Mouse (Mus musculus) kidney, adult 2 months (tissue): Measurements from ENCODE around the gene Nrarp. TPM values are rescaled to one million over a fixed set of nuclear protein-coding genes. Genes with fewer than 3 reads are reported as not detected.
A peak's percentile ranks its signal among the peaks of the same experiment; 100 is the strongest.

Source experiments
- DNase-seq: peaks from one replicate; pipeline ENCODE4 v3.0.0; 2021
- H3K27ac ChIP-seq: fragments of 200-500 bp; 2 replicates; pipeline ENCODE4 v1.5.1; 2012; ENCODE audit warnings: low read depth, low read length, control low read depth, inconsistent platforms; ENCODE audit not compliant: insufficient read depth
- H3K27me3 ChIP-seq: fragments of 200-500 bp; replicated peaks from 2 replicates; pipeline ENCODE4 v1.6.1; 2012; ENCODE audit warnings: mild to moderate bottlenecking, moderate library complexity, low read length, inconsistent platforms; ENCODE audit not compliant: control insufficient read depth, insufficient read depth
- H3K36me3 ChIP-seq: fragments of 200-500 bp; 2 replicates; pipeline ENCODE4 v1.6.1; 2012; ENCODE audit warnings: mild to moderate bottlenecking, moderate library complexity, low read length, inconsistent platforms; ENCODE audit not compliant: control insufficient read depth, insufficient read depth
- H3K4me1 ChIP-seq: fragments of 200-500 bp; 2 replicates; pipeline ENCODE4 v1.6.1; 2011; ENCODE audit warnings: low read length; ENCODE audit not compliant: control insufficient read depth, insufficient read depth
- H3K4me3 ChIP-seq: fragments of 200-500 bp; 2 replicates; pipeline ENCODE4 v1.5.1; 2011; ENCODE audit warnings: mild to moderate bottlenecking, low read depth, low read length, control low read depth; ENCODE audit not compliant: insufficient read depth
- CTCF ChIP-seq: fragments of 200-500 bp; conservative IDR thresholded peaks from 2 replicates; pipeline ENCODE4 v1.5.1; 2011; ENCODE audit warnings: low read depth, mild to moderate bottlenecking, control low read depth, low read length, moderate library complexity, mixed read lengths; ENCODE audit not compliant: insufficient read depth, insufficient read length
- POLR2A ChIP-seq: fragments of 200-500 bp; IDR thresholded peaks from one replicate; pipeline ENCODE4 v1.6.1; 2011; ENCODE audit warnings: low read depth, low read length, control low read depth
- WGBS: fragments of 180-500 bp; shearing (Covaris S2); methylation state at CpG from one replicate; pipeline ENCODE4 v1.1.7; 2018; 5-methylcytosine and 5-hydroxymethylcytosine counted together
- polyA plus RNA-seq: library from polyadenylated mRNA; depleted of rRNA; stranded (reverse); fragments of >200 nt; gene quantifications from 2 replicates; pipeline ENCODE4 v1.2.3, GENCODE M21; 2012

Nrarp gene
- polyA plus RNA-seq, 1 experiment: 5.7 TPM

DNA sequence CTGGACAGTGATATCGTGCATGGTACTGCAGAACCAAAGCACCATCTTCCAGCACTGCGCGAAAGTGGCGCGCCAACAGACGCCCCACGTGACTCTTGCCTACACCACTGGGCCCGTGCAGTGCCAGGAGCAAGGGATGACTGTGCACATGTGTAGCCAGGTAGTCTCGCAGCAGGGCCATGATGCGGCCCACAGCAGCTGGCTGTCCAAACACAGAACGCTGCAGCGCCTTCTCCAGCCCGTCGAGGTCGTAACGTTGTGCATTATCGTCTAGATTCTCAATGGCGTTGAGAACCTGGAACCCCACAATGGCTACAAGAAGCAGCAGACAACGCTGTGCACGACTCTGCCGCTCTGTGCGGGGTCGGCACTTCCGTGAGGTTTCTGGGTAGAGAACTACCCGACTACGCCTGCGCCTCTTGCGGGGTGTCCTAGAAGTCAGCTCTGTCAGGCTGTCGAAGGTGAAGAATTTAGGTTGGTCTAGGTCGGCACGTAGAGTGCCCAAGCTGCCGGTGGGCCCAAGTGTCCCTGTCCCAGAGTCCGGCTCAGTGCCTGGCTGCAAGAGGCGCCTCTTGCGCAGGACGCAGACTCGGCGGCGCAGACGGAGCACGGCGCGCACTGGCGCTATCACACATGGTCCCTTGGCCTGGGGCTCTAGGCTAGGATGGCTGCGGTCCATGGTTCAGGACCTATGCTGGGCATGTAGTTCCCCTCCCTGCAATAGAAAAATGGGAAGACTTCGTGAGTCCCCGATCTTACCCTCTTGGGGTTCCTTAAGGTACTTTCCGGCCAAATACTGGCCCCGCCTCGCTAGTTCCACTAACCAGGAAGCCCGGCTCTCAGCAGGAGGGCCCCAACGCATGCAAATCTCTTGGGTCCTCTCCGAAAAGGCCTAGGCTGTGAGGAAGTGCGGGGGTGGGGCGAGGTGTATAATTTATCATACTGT, 14.9 kb downstream of the Nrarp start:
- DNase-seq: peak; percentile 91
- WGBS: 25% methylated on average over 55 of the region's 55 CpGs
- no peaks in the 10 kb centered on the region; the same call in 1 of the 2 replicates for H3K36me3 ChIP-seq
- no peaks in the 10 kb centered on the region for H3K27me3 ChIP-seq
- peak overlapping the region; percentile 93 for H3K27ac ChIP-seq
- H3K4me3 ChIP-seq: peak overlapping the region; percentile 43
- H3K4me1 ChIP-seq: peaks cover 10% of the 10 kb centered on the region; the same call in 1 of the 2 replicates
- no peak for TF ChIP-seq CTCF
- TF ChIP-seq POLR2A: no peak

DNA sequence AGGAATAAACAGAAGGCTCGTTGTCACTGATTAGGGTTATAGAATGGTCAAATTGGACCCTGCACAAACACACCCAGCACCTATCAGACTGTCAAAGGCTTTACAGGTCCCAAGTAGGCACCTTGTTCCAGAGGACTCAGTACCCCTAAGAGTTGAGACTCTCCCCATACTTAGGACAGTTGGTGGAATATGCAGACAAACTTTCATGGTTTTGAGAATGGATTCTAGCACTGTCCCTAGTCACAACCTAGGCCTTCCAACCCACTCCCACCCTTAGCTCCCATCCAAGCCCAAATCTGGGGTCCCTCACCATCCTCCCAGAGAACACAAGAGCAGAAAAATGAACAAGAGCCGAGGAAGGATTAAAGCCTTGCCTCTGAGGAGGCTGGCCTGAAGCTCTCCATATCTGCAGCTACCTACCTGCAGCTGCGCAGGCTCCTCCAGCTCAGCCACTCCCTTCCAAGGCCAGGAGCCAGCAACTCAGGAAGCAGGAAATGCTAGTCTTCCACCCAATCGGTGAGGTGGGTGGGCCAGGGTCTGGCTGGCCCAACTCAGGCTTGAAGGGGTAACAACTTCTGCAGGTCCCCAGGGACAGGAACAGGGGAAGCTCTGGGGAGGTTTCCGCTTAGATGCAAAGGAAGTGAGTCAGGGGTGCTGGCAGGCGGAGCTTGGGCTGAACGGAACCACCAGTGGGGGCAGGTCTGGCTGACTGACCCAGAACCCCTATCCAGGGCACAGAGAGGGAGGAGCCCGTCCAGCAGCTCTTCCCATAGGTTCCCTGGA, 15.8 kb downstream of the Nrarp start, which contains the start of gene Tor4a:
TSS of gene Tor4a (minus strand) at position 715 of the 783 bp plus-strand sequence.
- no peaks in the 10 kb centered on the region for H3K27me3 ChIP-seq

DNA sequence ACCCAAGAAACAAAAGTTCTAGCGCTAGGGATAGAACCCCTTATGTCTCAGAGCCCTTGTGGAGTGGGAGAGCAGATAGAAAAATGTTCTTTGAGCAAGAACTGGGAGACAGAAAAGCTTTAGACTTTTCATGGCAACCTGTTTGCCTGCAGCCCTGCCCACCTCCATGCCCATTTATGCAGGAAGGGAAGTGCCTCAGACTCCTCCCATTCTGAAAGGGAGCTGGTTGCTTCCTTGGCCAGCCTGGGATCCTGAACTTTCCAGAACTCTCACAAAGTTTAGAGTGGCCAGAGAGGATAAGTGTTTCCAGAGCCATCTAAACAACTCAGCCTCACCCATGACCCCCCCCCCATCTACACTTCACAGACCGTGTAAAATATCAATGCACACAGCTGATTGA, 16.6 kb downstream of the Nrarp start:
- TF ChIP-seq CTCF: no peak
- DNase-seq: no peak
- peaks cover 10% of the 10 kb centered on the region; the same call in 1 of the 2 replicates for H3K4me1 ChIP-seq
- no peaks in the 10 kb centered on the region; the same call in 1 of the 2 replicates for H3K36me3 ChIP-seq
- 23% methylated on average over 2 of the region's 2 CpGs for WGBS
- no peaks in the 10 kb centered on the region for H3K27me3 ChIP-seq
- H3K4me3 ChIP-seq: 0 out of 2 replicates have a peak overlapping the region, but pooled peaks have one; percentile 43
- H3K27ac ChIP-seq: peak overlapping the region; percentile 93

More for the DNA sequence above, 15.8 kb downstream of the Nrarp start, which contains the start of gene Tor4a:
- WGBS: 16% methylated on average over 8 of the region's 8 CpGs
- TF ChIP-seq POLR2A (peak; percentile 55), CTCF (no peak)
- Histone ChIP-seq H3K36me3 (no peaks in the 10 kb centered on the region; the same call in 1 of the 2 replicates), H3K4me1 (peaks cover 10% of the 10 kb centered on the region; the same call in 1 of the 2 replicates), H3K27ac (peak within 1 kb of the TSS; percentile 93), H3K4me3 (peak within 1 kb of the TSS; percentile 43)
- DNase-seq: peak; percentile 96

- no peak overlapping the region for H3K27ac ChIP-seq
- DNase-seq: no peak
- H3K4me3 ChIP-seq: no peak overlapping the region
- peaks cover 10% of the 10 kb centered on the region; the same call in 1 of the 2 replicates for H3K4me1 ChIP-seq
- TF ChIP-seq CTCF (no peak), POLR2A (no peak)
- H3K36me3 ChIP-seq: peaks cover 1% of the 10 kb centered on the region; the same call in 1 of the 2 replicates
- no peaks in the 10 kb centered on the region for H3K27me3 ChIP-seq
Measured at GRCm38 (mm10) chr2:25197946-25198345, 17.4 kb downstream of the Nrarp start.

DNA sequence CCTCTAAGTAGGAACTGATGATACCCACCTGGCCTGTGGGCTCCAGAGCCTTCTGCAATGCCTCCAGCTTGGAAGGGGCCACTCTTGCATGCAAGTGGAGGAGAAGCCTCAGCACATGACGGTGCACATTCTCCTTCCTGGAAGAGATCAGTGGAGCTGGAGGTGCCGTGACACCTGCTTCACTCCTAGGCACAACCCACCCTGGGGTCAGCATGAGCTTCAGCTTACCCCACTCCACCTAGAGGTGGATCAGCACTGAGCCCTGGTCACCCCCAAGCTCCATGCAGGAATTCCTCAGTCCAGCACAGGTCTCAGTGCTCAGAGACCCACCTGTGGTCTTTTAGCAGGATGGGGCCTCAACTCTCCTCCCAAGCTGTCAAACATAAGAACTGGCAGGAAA, 20.1 kb downstream of the Nrarp start:
- TF ChIP-seq POLR2A (no peak), CTCF (no peak)
- Histone ChIP-seq H3K27ac (no peak overlapping the region), H3K27me3 (no peaks in the 10 kb centered on the region), H3K36me3 (peaks cover 4% of the 10 kb centered on the region; the same call in 1 of the 2 replicates), H3K4me3 (no peak overlapping the region), H3K4me1 (no peaks in the 10 kb centered on the region; the same call in 1 of the 2 replicates)
- no peak for DNase-seq
- 88% methylated on average over 2 of the region's 2 CpGs for WGBS

GRCm38 (mm10) chr2:25203631-25204214, 23.2 kb downstream of the Nrarp start:
- H3K27ac ChIP-seq: no peak overlapping the region
- H3K27me3 ChIP-seq: no peaks in the 10 kb centered on the region
- WGBS: 54% methylated on average over 4 of the region's 4 CpGs
- TF ChIP-seq POLR2A (no peak), CTCF (no peak; the same call in 1 of the 2 replicates)
- DNase-seq: no peak
- no peak overlapping the region for H3K4me3 ChIP-seq
- H3K36me3 ChIP-seq: peaks cover 4% of the 10 kb centered on the region; the same call in 1 of the 2 replicates
- H3K4me1 ChIP-seq: peaks cover 9% of the 10 kb centered on the region; the same call in 1 of the 2 replicates
